Mouse (Mus musculus) liver, embryonic 16.5 days (tissue): Measurements from ENCODE around the gene Rnf215. TPM values are rescaled to one million over a fixed set of nuclear protein-coding genes. Genes with fewer than 3 reads are reported as not detected.
"Not testable (repeated sequence)": the region's sequence is repeated elsewhere in the genome, so short reads cannot be mapped to it uniquely, and the experiment has no call there.

ENCODE experiments used
- ATAC-seq: fragments of 200-750 bp; cut with Nextera tagmentation; 2 replicates; pipeline ENCODE4 v1.8.0; 2017; ENCODE audit warnings: low read depth, mild to moderate bottlenecking, moderate number of reproducible peaks, moderate library complexity
- H3K27ac ChIP-seq: fragments of 300-500 bp; sonication (generic); 2 replicates; pipeline ENCODE4 v1.5.1; 2014; ENCODE audit warnings: mild to moderate bottlenecking, low read length
- H3K27me3 ChIP-seq: fragments of 300-500 bp; sonication (generic); 2 replicates; pipeline ENCODE4 v1.6.1; 2014; ENCODE audit warnings: low read depth, low read length, mixed read lengths; ENCODE audit not compliant: control insufficient read depth, insufficient read depth
- H3K36me3 ChIP-seq: fragments of 300-500 bp; sonication (generic); 2 replicates; pipeline ENCODE4 v1.6.1; 2014; ENCODE audit warnings: mild to moderate bottlenecking; ENCODE audit not compliant: control insufficient read depth, insufficient read depth
- H3K4me1 ChIP-seq: fragments of 300-500 bp; sonication (generic); 2 replicates; pipeline ENCODE4 v1.6.1; 2014; ENCODE audit warnings: low read depth, low read length, mixed read lengths; ENCODE audit not compliant: control insufficient read depth
- H3K4me2 ChIP-seq: fragments of 300-500 bp; sonication (generic); 2 replicates; pipeline ENCODE4 v1.6.1; 2014; ENCODE audit warnings: low read depth, low read length, mixed read lengths
- H3K4me3 ChIP-seq: fragments of 300-500 bp; sonication (generic); 2 replicates; pipeline ENCODE4 v1.5.1; 2014; ENCODE audit warnings: low read depth, mild to moderate bottlenecking, low read length
- H3K9ac ChIP-seq: fragments of 300-500 bp; sonication (generic); 2 replicates; pipeline ENCODE4 v1.6.1; 2014; ENCODE audit warnings: low read depth, low read length
- H3K9me3 ChIP-seq: fragments of 300-500 bp; sonication (generic); replicated peaks from 2 replicates; pipeline ENCODE4 v1.6.1; 2016; ENCODE audit warnings: low read length; ENCODE audit not compliant: control insufficient read depth
- WGBS: fragments of 180-500 bp; shearing (Covaris S2); extraction: QIAGEN DNeasy Blood & Tissue Kit; methylation state at CpG from one replicate; pipeline ENCODE4 v1.1.7; 2014; ENCODE audit not compliant: insufficient replicate concordance; 5-methylcytosine and 5-hydroxymethylcytosine counted together
- polyA plus RNA-seq: library from polyadenylated mRNA; unstranded; fragments of >200 nt; fragmentation: Nextera tagmentation; extraction: Ambion mirVana; gene quantifications from 2 replicates; pipeline ENCODE4 v1.2.1, GENCODE M21; 2015

The Rnf215 gene
- polyA plus RNA-seq, 1 experiment from 2014 or later = 5.0 TPM

DNA sequence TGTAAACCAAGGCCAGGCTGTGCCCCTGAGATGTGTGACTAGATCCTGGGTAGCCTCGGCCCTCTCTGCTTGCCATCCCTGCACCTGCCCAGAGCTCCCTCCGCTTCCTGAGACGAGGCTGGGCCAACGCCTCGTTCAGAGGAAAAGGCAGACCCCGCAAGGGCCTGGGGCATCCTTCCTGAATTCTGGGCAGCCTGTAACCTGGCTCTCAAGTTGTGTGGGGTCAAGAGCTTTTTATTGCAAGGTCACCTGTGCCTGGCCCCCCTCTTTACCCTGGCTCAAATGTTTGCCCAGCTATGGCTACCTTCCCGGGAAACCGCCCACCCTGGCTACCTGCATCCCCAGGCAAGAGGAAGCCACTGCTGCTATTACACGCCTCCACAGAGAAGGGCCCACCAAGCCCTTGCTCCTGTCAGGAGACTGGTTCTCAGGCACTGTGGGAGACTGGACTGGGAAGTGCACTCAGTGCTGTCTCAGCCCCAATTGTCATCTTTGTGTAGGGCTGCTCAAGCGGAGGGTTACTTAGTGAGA lies 37.8 kb upstream of the Rnf215 start:
- peak overlapping the region; percentile 89 for H3K27ac ChIP-seq
- H3K9me3 ChIP-seq = no peaks in the 10 kb centered on the region
- peak overlapping the region; percentile 72 for H3K9ac ChIP-seq
- peak overlapping the region; percentile 72 for H3K4me3 ChIP-seq
- H3K36me3 ChIP-seq = peaks cover 9% of the 10 kb centered on the region
- ATAC-seq = no peak
- 28% methylated on average over 10 of the region's 10 CpGs for WGBS
- H3K4me1 ChIP-seq = peaks cover 32% of the 10 kb centered on the region
- H3K27me3 ChIP-seq = no peaks in the 10 kb centered on the region
- H3K4me2 ChIP-seq = peak overlapping the region; percentile 86

DNA sequence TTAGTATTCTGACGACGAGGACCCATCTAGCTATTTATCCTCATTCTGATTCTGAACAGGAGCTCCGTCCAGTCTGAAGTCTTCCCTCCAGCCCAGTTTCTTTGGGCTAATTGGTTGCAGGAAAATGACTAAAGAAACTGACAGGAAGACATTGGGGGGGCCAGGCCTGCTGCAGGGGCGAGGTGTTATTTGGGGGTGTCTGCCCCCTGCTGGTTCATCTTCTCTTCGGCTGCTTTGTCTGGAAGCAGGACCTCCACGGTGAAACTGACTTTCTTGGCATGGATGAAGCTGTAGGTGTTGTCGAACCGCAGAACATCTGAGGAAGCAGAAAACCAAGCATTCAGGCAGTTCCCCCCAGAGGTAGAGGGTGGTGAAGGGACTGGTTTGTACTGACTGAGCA lies 36.9 kb upstream of the Rnf215 start:
- 57% methylated on average over 8 of the region's 8 CpGs for WGBS
- H3K36me3 ChIP-seq = peaks cover 3% of the 10 kb centered on the region
- ATAC-seq = no peak
- H3K9ac ChIP-seq = no peak overlapping the region
- H3K27ac ChIP-seq = no peak overlapping the region
- H3K4me3 ChIP-seq = no peak overlapping the region
- peaks cover 32% of the 10 kb centered on the region for H3K4me1 ChIP-seq
- H3K9me3 ChIP-seq = no peaks in the 10 kb centered on the region
- no peaks in the 10 kb centered on the region for H3K27me3 ChIP-seq
- no peak overlapping the region for H3K4me2 ChIP-seq

DNA sequence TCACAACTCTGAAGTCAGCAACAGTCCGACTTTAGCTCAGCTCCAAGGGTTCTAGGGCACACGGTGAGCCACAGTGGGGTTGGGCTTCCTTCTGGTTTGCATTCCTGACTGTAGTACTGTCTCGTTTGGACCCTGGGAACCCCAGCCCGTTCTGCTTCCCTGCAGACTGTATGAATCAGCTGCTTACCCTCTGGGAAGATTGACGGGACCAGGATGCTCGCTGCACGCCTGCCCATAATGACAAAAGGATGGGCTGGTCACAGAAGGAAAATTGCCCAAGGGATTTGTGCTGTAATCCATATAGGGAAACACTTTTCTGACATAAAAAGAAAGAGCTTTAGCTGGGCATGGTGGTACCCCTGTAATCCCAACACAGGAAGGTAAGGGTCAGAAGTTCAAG lies 36.2 kb upstream of the Rnf215 start:
- no peaks in the 10 kb centered on the region for H3K36me3 ChIP-seq
- no peak overlapping the region for H3K4me2 ChIP-seq
- H3K27me3 ChIP-seq = no peaks in the 10 kb centered on the region
- peaks cover 28% of the 10 kb centered on the region for H3K4me1 ChIP-seq
- no peaks in the 10 kb centered on the region for H3K9me3 ChIP-seq
- H3K4me3 ChIP-seq = no peak overlapping the region
- H3K9ac ChIP-seq = no peak overlapping the region
- ATAC-seq = no peak
- H3K27ac ChIP-seq = no peak overlapping the region
- WGBS = 73% methylated on average over 7 of the region's 7 CpGs

DNA sequence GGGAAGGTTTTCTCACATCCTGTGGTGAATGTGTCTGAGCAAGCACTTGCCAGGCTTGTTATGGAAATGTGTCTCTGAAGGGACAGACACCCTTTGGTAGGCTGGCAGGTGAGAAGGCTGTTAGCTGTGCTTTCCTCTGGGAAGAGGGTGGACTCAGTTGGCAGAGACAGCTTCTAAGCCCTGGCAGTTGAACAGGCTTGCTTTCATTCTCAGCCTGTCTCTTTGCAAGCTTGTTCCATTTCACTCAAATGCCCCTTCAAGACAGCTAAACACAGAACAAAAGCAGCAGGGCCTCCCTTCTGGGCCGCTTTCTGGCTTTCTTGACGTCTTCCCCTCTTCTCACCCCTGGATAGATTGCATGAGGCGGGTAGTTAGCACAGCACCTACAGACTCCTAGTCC lies 35.6 kb upstream of the Rnf215 start:
- Histone ChIP-seq H3K4me1 (peaks cover 22% of the 10 kb centered on the region), H3K4me2 (no peak overlapping the region), H3K27me3 (no peaks in the 10 kb centered on the region), H3K9me3 (no peaks in the 10 kb centered on the region), H3K36me3 (no peaks in the 10 kb centered on the region), H3K4me3 (no peak overlapping the region), H3K27ac (no peak overlapping the region), H3K9ac (no peak overlapping the region)
- no peak for ATAC-seq
- WGBS = 66% methylated on average over 3 of the region's 3 CpGs

DNA sequence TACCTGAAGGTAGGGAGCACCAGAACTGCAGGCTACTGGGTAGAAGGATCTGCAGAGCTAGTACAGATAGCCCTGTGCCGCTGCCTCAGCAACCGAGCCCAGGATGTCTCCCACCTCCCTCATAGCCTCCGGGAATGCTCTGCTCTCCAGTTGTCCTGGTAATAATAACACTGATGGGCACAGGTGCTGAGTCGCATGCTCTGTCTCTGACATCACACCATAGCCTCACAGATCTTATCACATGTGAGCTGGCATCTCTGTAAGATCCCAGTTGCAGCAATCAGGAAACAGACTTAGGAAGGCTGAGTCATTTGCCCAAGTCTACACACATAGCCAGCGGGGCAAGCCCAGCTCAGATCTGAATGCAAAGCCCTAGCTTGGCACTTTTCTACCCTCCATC lies 33.2 kb upstream of the Rnf215 start:
- H3K27me3 ChIP-seq = no peaks in the 10 kb centered on the region
- H3K36me3 ChIP-seq = no peaks in the 10 kb centered on the region
- 54% methylated on average over 5 of the region's 5 CpGs for WGBS

DNA sequence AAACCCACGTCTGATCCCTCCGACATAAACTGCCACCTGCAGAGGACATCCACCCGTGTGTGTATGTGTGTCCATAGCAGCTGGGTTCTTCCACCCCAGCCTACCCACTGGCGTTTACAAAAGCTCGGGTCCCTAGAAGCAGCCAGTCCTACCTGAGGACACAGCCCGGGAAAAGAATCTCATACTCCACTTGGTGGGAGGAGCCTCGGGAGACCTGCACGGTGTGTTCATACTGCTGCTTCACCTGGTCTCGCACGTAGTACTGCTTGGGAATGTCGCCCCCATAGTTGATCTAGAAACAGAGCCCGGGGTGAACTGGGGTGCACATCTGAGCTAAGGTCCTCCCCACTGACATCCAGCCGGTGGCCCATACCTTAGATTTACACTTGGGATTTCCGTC lies 31.5 kb upstream of the Rnf215 start:
- Histone ChIP-seq H3K27ac (no peak overlapping the region), H3K4me2 (no peak overlapping the region), H3K9ac (no peak overlapping the region), H3K27me3 (no peaks in the 10 kb centered on the region), H3K36me3 (no peaks in the 10 kb centered on the region), H3K9me3 (no peaks in the 10 kb centered on the region), H3K4me1 (no peaks in the 10 kb centered on the region), H3K4me3 (no peak overlapping the region)
- WGBS = 74% methylated on average over 14 of the region's 14 CpGs
- ATAC-seq = no peak

More for the DNA sequence above, 33.2 kb upstream of the Rnf215 start:
- H3K4me2 ChIP-seq = no peak overlapping the region
- H3K27ac ChIP-seq = no peak overlapping the region
- H3K4me1 ChIP-seq = peaks cover 5% of the 10 kb centered on the region
- ATAC-seq = no peak
- no peaks in the 10 kb centered on the region for H3K9me3 ChIP-seq
- H3K4me3 ChIP-seq = no peak overlapping the region
- no peak overlapping the region for H3K9ac ChIP-seq

DNA sequence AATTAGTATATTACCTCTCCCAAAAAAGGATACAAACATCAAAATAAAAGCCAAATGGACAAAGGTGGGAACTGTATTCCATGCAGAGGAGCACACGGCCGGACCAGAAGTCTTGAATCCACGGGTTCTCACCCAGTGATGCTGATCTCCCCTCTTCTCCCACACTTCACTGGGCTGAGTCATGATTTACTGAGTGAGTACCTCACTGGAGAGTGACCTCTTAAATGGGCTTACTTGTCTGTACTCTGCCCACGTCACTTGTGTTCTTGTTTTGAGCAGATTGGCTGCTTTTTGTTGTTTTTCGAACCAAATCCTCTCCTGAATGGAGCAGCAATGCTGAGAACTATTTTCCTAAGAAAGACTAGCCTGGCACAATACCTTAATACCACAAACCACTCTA lies 30.0 kb upstream of the Rnf215 start:
- H3K4me3 ChIP-seq = no peak overlapping the region
- H3K9me3 ChIP-seq = no peaks in the 10 kb centered on the region
- WGBS = 81% methylated on average over 5 of the region's 5 CpGs
- no peak for ATAC-seq
- H3K4me1 ChIP-seq = no peaks in the 10 kb centered on the region
- no peak overlapping the region for H3K27ac ChIP-seq
- H3K27me3 ChIP-seq = no peaks in the 10 kb centered on the region
- H3K4me2 ChIP-seq = no peak overlapping the region
- no peaks in the 10 kb centered on the region for H3K36me3 ChIP-seq
- no peak overlapping the region for H3K9ac ChIP-seq

DNA sequence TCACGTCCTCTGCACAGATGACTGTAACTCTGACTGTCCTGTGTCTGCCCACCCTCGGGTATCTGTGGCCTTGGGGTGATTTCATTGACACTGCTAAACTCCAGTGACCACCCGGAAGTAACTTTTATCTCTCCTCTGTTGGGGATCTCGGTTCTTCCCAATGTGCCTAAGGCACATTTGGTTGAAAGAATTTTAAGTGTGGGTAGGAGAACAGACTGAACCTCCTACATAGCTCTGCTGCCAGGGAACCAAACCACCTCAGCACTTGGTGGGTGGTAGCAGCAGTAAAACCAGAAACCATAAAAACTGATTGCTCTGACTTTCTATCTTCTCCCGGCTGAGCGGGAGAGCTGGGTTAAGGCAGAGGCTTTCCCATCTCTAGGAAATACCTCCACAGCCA lies 29.6 kb upstream of the Rnf215 start:
- no peak for ATAC-seq
- H3K27me3 ChIP-seq = no peaks in the 10 kb centered on the region
- WGBS = 57% methylated on average over 6 of the region's 6 CpGs
- no peak overlapping the region for H3K4me2 ChIP-seq
- no peaks in the 10 kb centered on the region for H3K4me1 ChIP-seq
- no peak overlapping the region for H3K27ac ChIP-seq
- no peak overlapping the region for H3K4me3 ChIP-seq
- H3K36me3 ChIP-seq = no peaks in the 10 kb centered on the region
- H3K9me3 ChIP-seq = no peaks in the 10 kb centered on the region
- H3K9ac ChIP-seq = no peak overlapping the region

DNA sequence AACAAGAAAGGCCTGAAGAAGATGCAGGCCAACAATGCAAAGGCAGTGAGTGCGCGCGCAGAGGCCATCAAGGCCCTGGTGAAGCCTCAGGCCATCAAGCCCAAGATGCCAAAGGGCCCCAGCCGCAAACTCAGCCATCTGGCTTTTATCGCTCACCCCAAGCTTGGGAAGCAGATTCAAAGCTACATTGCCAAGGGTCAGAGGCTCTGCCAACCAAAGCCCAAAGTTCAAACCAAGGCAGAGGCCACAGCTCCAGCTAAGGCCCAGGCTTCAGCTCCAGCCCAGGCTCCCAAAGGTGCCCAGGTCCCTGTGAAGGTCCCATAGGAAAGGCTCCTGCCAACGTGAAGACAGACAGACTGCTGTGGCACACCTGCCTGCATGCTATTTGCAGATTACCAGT lies 27.1 kb upstream of the Rnf215 start:
- H3K27ac ChIP-seq, ATAC-seq, H3K9ac ChIP-seq, H3K4me3 ChIP-seq, H3K4me1 ChIP-seq, H3K4me2 ChIP-seq, H3K27me3 ChIP-seq, H3K9me3 ChIP-seq, H3K36me3 ChIP-seq: not testable (repeated sequence)
- 61% methylated on average over 6 of the region's 6 CpGs for WGBS
